Mouse (Mus musculus) fat pad, adult 2 months (tissue): Measurements from ENCODE around the gene Zbtb26.

ENCODE experiments used
- DNase-seq: peaks from one replicate; pipeline ENCODE4 v3.0.0-alpha.2; 2011; ENCODE audit warnings: low read depth, low spot score; ENCODE audit errors: extremely low read depth

Gene Zbtb26

DNA sequence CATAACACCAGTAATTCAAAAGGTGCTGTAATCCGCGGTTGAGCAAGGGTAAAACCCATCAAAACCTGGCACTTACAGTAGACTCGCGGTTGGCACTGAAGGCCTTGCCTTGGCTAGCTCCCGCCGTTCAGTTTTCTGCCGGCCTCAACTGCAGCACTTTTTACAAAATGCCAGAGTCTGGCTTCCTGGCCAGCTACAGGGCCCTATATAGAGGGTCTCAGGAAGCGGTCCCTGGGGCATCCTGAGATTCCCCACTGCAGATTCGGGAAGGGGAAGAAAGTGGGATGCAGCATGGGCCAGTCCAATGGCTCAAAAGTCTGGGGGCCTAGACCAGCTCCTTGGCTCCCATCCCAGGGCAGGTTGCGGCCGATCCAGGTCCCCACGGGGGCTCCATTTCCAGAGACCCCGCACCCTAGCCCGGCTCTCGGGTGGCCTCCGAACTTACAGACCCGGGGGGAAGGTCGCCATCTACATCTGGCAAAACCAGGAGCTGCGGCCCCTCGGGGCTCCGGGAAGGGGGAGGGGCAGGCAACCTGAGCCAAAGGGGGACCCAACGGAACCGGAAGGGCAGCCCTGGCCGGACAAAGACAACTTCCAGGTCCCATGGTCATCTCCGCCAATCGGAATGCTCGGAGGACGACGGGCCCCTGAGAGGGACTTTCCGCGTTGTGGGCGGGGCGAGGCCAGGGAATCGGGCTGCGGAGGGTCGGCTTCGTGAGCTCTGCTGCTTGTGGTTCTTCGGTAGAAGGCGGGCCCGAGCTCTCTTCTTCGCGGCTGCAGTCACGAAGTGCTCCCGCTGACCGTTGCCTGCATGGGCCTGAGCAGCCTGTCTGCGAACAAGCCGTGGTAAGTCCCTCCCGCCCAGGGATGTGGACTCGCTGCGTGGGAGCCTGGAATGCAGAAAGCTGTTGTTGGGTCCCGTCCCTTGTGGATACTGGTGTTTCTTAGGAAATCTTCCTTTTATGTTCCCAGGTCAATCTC, at the start of gene Zbtb26, which contains the start of the genes Zbtb6 and Rabgap1:
Zbtb26 (minus strand) TSS at position 525 of the 981 bp plus-strand sequence.
Zbtb6 (minus strand) TSS at position 561 of the 981 bp plus-strand sequence.
Rabgap1 (plus strand) TSS at position 669 of the 981 bp plus-strand sequence.
- DNase-seq, result no peak

- DNase-seq, result no peak
Measured at GRCm38 (mm10) chr2:37488956-37489355, 46.0 kb upstream of the Zbtb26 start.

GRCm38 (mm10) chr2:37486408-37486807, 43.5 kb upstream of the Zbtb26 start:
- DNase-seq, result no peak

DNA sequence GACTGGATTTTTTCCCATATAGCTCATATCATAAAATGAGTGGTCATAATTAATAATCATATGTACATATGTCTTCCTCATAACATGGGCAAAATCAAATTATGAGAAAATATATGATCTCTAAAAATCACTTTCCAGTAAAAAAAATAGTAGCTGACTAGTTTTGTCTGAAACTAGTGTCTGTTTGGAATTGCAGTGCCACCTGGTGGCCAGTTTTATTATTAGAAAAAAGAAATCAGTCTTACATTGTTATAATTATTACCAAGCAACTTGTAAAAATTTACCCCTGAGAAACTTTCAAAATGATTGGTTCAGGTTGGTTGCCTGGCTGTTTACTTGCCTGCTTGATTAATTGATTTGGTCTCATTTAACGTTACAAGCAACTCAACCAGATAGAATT, 42.4 kb upstream of the Zbtb26 start:
- DNase-seq, result no peak

GRCm38 (mm10) chr2:37484165-37484564, 41.2 kb upstream of the Zbtb26 start:
- DNase-seq, result no peak

GRCm38 (mm10) chr2:37480039-37480438, 37.1 kb upstream of the Zbtb26 start:
- DNase-seq, result no peak

DNA sequence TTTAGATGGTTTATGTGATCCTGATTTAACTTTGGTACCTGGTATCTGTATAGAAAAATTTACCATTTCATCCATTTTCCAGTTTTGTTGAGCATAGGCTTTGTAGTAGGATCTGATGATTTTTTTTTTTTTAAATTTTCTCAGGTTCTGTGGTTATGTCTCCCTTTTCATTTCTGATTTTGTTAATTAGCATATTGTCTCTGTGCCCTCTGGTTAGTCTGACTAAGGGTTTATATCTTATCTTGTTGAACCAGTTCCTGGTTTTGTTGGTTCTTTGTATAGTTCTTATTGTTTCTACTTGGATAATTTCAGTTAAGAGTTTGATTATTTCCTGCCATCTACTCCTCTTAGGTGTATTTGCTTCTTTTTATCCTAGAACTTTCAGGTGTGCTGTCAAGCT, 36.6 kb upstream of the Zbtb26 start:
- no peak for DNase-seq

GRCm38 (mm10) chr2:37466266-37466665, 23.3 kb upstream of the Zbtb26 start:
- DNase-seq, result no peak

GRCm38 (mm10) chr2:37460707-37461106, 17.8 kb upstream of the Zbtb26 start:
- no peak for DNase-seq

DNA sequence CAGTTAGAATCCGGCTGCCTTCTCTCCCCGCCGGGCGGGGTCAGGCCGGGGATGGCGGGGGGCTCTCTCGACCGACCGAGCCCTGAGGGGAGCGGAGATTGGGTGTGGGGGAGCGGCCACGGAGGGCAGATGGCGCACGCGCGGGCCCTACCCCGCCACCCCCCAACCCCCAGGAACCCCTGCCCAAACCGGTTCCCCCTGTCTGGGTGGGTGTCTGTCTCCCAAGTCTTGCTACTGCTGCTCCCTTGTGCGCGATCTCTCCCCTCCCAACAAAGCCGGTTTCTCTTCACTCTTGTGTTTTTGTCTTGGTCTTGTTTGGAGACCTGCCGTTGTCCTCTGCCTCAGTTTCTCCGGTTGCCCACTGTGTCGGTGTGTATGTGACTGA, 9.4 kb upstream of the Zbtb26 start:
- no peak for DNase-seq

- no peak for DNase-seq
Measured at GRCm38 (mm10) chr2:37451667-37452375, 8.9 kb upstream of the Zbtb26 start.

- DNase-seq, result no peak
Measured at GRCm38 (mm10) chr2:37431609-37432008, 11.3 kb downstream of the Zbtb26 start.

DNA sequence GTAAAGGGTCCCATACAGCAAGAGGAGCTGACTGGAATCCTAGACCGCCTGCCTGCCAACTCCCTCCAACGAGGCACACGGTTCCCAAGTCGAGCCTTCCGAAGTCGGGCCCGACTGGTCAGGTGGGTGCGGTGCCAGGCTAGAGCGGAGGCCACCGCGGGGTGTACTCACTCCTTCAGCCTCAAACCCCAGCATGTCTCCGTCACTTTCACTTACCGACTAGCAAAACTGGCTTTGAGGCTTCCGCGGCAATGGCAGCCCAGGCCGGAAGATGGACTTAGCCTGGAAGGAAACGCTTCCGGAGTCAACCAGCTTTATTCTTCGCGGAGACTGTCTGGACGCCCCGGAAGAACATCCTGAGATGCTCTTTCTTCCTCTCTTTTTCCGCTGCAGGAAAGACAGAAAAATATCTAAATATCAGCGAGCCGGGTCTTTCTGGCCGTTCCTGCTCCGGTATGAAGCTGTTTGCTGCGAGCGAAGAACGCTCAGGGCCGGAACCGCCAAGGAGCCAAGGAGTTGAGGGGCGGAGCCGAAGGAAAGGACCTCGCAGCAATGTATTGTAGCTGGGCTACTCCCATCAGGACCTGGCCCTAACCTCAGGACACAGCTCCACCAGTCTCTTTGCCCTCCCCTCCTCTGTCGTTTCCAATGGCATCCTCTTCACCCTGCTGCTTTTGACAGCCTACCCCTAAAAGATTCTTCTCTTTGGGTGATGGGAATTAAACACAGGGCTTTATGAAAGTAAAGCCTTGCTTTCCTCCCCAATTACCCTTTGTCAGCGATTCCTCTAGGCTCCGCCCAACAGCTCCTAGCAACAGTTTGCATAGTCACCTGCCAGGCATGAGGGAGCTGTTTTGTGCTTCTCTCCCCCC, 12.1 kb downstream of the Zbtb26 start:
- DNase-seq, result peak; percentile 33

DNA sequence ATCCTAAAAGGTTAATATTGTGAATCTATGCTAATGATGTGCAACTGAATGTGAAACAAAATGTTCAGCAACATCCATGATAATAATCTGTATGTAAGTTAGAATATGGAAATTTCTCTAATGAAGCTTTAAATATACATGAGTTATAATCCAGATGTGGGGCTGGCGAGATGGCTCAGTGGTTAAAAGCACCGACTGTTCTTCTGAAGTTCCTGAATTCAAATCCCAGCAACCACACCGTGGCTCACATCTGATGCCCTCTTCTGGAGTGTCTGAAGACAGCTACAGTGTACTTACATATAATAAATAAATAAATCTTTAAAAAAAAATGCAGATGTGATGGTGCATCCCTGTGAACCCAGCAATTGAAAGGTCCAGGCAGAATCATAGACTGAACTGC, 19.3 kb downstream of the Zbtb26 start:
- DNase-seq, result no peak

GRCm38 (mm10) chr2:37422306-37423304, 20.3 kb downstream of the Zbtb26 start, which contains the start of gene Rc3h2:
Rc3h2 (minus strand) TSS chr2:37422903.
- DNase-seq, result peak; percentile 37

- no peak for DNase-seq
Measured at GRCm38 (mm10) chr2:37421903-37422302, 21.0 kb downstream of the Zbtb26 start.

DNA sequence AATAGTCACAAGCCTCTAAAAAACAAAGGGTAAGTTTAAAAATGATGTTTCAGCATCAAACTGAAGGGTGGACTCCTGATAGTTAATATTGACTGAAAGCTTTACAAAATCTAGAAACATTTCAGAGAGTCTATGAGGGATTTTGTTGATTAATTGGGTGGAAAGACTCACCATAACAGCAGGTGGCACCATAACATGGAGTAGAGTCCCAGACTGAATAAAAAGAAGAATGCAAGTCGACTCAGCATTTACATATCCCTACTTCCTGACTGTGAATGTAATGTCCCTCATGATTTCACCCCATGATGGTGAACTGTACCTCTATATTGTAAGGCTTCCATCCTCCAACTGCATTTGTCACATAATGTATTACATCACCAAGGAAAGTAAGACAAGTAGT, 47.4 kb downstream of the Zbtb26 start:
- no peak for DNase-seq

GRCm38 (mm10) chr2:37382921-37383320, 60.0 kb downstream of the Zbtb26 start:
- DNase-seq, result no peak
